In the genomic region with DNA sequence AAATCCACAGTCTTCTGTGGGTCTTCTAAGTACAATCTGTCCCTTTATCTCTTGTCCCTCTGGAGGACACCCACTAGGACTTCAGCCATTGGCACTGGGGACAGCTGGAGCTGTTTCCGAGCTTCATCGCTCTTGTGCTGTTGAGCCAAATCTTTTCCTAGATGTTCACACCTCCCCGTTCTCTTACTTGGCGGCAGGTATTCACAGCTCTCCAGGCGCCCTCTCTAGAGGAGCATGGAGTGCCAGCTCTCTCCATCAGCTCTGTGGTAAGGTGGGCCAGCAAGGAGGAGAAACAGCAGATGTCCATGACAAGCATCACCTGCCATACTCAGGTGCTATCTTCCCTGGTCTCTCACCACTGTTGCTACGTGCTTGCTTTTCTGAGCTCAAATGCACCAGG, we compare ENCODE assay signal across 7 mouse cellular contexts.
"Had no signal": no experiment of that assay in that cellular context is flagged by ENCODE, and none has a peak within 500 bp of the region (broad histone marks: within the 10 kb centered on the region; RNA-seq: fewer than 3 reads in every experiment).

No protein-coding gene starts in this region.

- DNase-seq: kidney, adult 9 months; kidney, postnatal 36 days; left cerebral cortex, postnatal 4 days; lung, adult 18-20 months; thymus, adult 18-20 months; thymus, postnatal 14 days had no signal

- ATAC-seq: midbrain, embryonic 16.5 days had no signal
